Mouse (Mus musculus): ENCODE measurements at regions not wholly inside any gene's neighbourhood (a gene's known extent, or its start where the extent isn't known, plus 50 kb on each side); places are given as distances from the start of the nearest gene placed in this dataset.
"Not testable (repeated sequence)": the region's sequence is repeated elsewhere in the genome, so short reads cannot be mapped to it uniquely, and the experiment has no call there.

- H3K9ac ChIP-seq, result no peak overlapping the region
- H3K27ac ChIP-seq (ENCODE audit: low read depth, low read length), result no peak overlapping the region
- no peak overlapping the region for H3K4me3 ChIP-seq (ENCODE audit: low read depth, low read length)
- H3K4me1 ChIP-seq (ENCODE audit: insufficient read depth), result no peaks in the 10 kb centered on the region
- H3K4me2 ChIP-seq (ENCODE audit: low read depth), result no peak overlapping the region
- DNase-seq, result no peak
- no peaks in the 10 kb centered on the region for H3K27me3 ChIP-seq (ENCODE audit: insufficient read depth, low read length)
- no peaks in the 10 kb centered on the region for H3K36me3 ChIP-seq (ENCODE audit: insufficient read depth)
- no peaks in the 10 kb centered on the region for H3K9me3 ChIP-seq (ENCODE audit: low read length)
- no peak for TF ChIP-seq CTCF (IDR thresholded peaks at IDR 0.05; ENCODE audit: low read depth)
- no peak for ATAC-seq
- 69% methylated on average over 6 of the region's 6 CpGs for WGBS
Observed at GRCm38 (mm10) chr10:84260931-84261650, 179.3 kb downstream of the Nuak1 start.

GRCm38 (mm10) chr10:84262943-84263342 lies 177.5 kb downstream of the Nuak1 start:
- 86% methylated on average over 4 of the region's 4 CpGs for WGBS

GRCm38 (mm10) chr10:84285832-84286506 lies 154.4 kb downstream of the Nuak1 start:
- TF ChIP-seq CTCF (IDR thresholded peaks at IDR 0.05; ENCODE audit: low read depth), result no peak
- no peak overlapping the region for H3K4me3 ChIP-seq (ENCODE audit: low read depth, low read length)
- DNase-seq, result peak; percentile 72

More at GRCm38 (mm10) chr10:84262943-84263342, 177.5 kb downstream of the Nuak1 start:
- H3K27me3 ChIP-seq (ENCODE audit: insufficient read depth, low read length), result no peaks in the 10 kb centered on the region
- H3K4me2 ChIP-seq (ENCODE audit: low read depth), result no peak overlapping the region
- DNase-seq (no peak), ATAC-seq (no peak)
- no peaks in the 10 kb centered on the region for H3K9me3 ChIP-seq (ENCODE audit: low read length)
- no peak overlapping the region for H3K9ac ChIP-seq
- H3K4me1 ChIP-seq (ENCODE audit: insufficient read depth), result no peaks in the 10 kb centered on the region
- no peak for TF ChIP-seq CTCF (IDR thresholded peaks at IDR 0.05; ENCODE audit: low read depth)
- H3K4me3 ChIP-seq (ENCODE audit: low read depth, low read length), result no peak overlapping the region
- no peaks in the 10 kb centered on the region for H3K36me3 ChIP-seq (ENCODE audit: insufficient read depth)
- no peak overlapping the region for H3K27ac ChIP-seq (ENCODE audit: low read depth, low read length)

GRCm38 (mm10) chr10:84294422-84294821 lies 146.0 kb downstream of the Nuak1 start:
- Histone ChIP-seq H3K4me3 (ENCODE audit: low read depth, low read length) (no peak overlapping the region), H3K9me3 (ENCODE audit: low read length) (no peaks in the 10 kb centered on the region), H3K27ac (ENCODE audit: low read depth, low read length) (no peak overlapping the region), H3K4me1 (ENCODE audit: insufficient read depth) (no peaks in the 10 kb centered on the region), H3K9ac (no peak overlapping the region), H3K4me2 (ENCODE audit: low read depth) (no peak overlapping the region), H3K27me3 (ENCODE audit: insufficient read depth, low read length) (no peaks in the 10 kb centered on the region), H3K36me3 (ENCODE audit: insufficient read depth) (no peaks in the 10 kb centered on the region)
- TF ChIP-seq CTCF (IDR thresholded peaks at IDR 0.05; ENCODE audit: low read depth), result no peak
- WGBS, result 93% methylated on average over 4 of the region's 4 CpGs
- DNase-seq (no peak), ATAC-seq (no peak)

More at GRCm38 (mm10) chr10:84285832-84286506, 154.4 kb downstream of the Nuak1 start:
- no peaks in the 10 kb centered on the region for H3K9me3 ChIP-seq (ENCODE audit: low read length)
- no peak overlapping the region for H3K9ac ChIP-seq
- peak; percentile 76 for ATAC-seq
- no peak overlapping the region for H3K4me2 ChIP-seq (ENCODE audit: low read depth)
- H3K27ac ChIP-seq (ENCODE audit: low read depth, low read length), result peak overlapping the region; percentile 50; the same call in 1 of the 2 replicates
- H3K4me1 ChIP-seq (ENCODE audit: insufficient read depth), result no peaks in the 10 kb centered on the region
- no peaks in the 10 kb centered on the region for H3K27me3 ChIP-seq (ENCODE audit: insufficient read depth, low read length)
- WGBS, result 26% methylated on average over 6 of the region's 6 CpGs
- no peaks in the 10 kb centered on the region for H3K36me3 ChIP-seq (ENCODE audit: insufficient read depth)

GRCm38 (mm10) chr10:84296168-84296567 lies 144.2 kb downstream of the Nuak1 start:
- no peaks in the 10 kb centered on the region for H3K27me3 ChIP-seq (ENCODE audit: insufficient read depth, low read length)
- no peak overlapping the region for H3K9ac ChIP-seq
- no peak overlapping the region for H3K4me2 ChIP-seq (ENCODE audit: low read depth)
- no peaks in the 10 kb centered on the region for H3K9me3 ChIP-seq (ENCODE audit: low read length)
- no peaks in the 10 kb centered on the region for H3K36me3 ChIP-seq (ENCODE audit: insufficient read depth)
- no peaks in the 10 kb centered on the region for H3K4me1 ChIP-seq (ENCODE audit: insufficient read depth)
- no peak for ATAC-seq
- no peak overlapping the region for H3K27ac ChIP-seq (ENCODE audit: low read depth, low read length)
- 78% methylated on average over 3 of the region's 3 CpGs for WGBS
- DNase-seq, result no peak
- H3K4me3 ChIP-seq (ENCODE audit: low read depth, low read length), result no peak overlapping the region
- no peak for TF ChIP-seq CTCF (IDR thresholded peaks at IDR 0.05; ENCODE audit: low read depth)

- Histone ChIP-seq H3K4me2 (ENCODE audit: low read depth) (no peak overlapping the region), H3K9me3 (ENCODE audit: low read length) (no peaks in the 10 kb centered on the region), H3K4me1 (ENCODE audit: insufficient read depth) (no peaks in the 10 kb centered on the region), H3K27me3 (ENCODE audit: insufficient read depth, low read length) (no peaks in the 10 kb centered on the region), H3K4me3 (ENCODE audit: low read depth, low read length) (no peak overlapping the region), H3K9ac (no peak overlapping the region), H3K27ac (ENCODE audit: low read depth, low read length) (no peak overlapping the region), H3K36me3 (ENCODE audit: insufficient read depth) (no peaks in the 10 kb centered on the region)
- no peak for DNase-seq
- no peak for TF ChIP-seq CTCF (IDR thresholded peaks at IDR 0.05; ENCODE audit: low read depth)
- no peak for ATAC-seq
- WGBS, result 73% methylated on average over 2 of the region's 2 CpGs
Observed at GRCm38 (mm10) chr10:84301561-84301960, 138.8 kb downstream of the Nuak1 start.

GRCm38 (mm10) chr10:84302821-84303520 lies 137.4 kb downstream of the Nuak1 start:
- TF ChIP-seq CTCF (IDR thresholded peaks at IDR 0.05; ENCODE audit: low read depth), result no peak
- 78% methylated on average over 7 of the region's 7 CpGs for WGBS
- no peaks in the 10 kb centered on the region for H3K27me3 ChIP-seq (ENCODE audit: insufficient read depth, low read length)
- no peak overlapping the region for H3K4me3 ChIP-seq (ENCODE audit: low read depth, low read length)
- no peak overlapping the region for H3K27ac ChIP-seq (ENCODE audit: low read depth, low read length)
- H3K36me3 ChIP-seq (ENCODE audit: insufficient read depth), result no peaks in the 10 kb centered on the region
- no peaks in the 10 kb centered on the region for H3K4me1 ChIP-seq (ENCODE audit: insufficient read depth)
- no peaks in the 10 kb centered on the region for H3K9me3 ChIP-seq (ENCODE audit: low read length)
- DNase-seq, result no peak
- H3K9ac ChIP-seq, result no peak overlapping the region
- no peak for ATAC-seq
- H3K4me2 ChIP-seq (ENCODE audit: low read depth), result no peak overlapping the region

GRCm38 (mm10) chr10:84308746-84309145 lies 131.7 kb downstream of the Nuak1 start:
- H3K9me3 ChIP-seq (ENCODE audit: low read length); H3K36me3 ChIP-seq (ENCODE audit: insufficient read depth); ATAC-seq; H3K4me1 ChIP-seq (ENCODE audit: insufficient read depth); H3K27me3 ChIP-seq (ENCODE audit: insufficient read depth, low read length); H3K4me3 ChIP-seq (ENCODE audit: low read depth, low read length); DNase-seq; H3K27ac ChIP-seq (ENCODE audit: low read depth, low read length); H3K4me2 ChIP-seq (ENCODE audit: low read depth); H3K9ac ChIP-seq: not testable (repeated sequence)
- 94% methylated on average over 17 of the region's 17 CpGs for WGBS

All from forebrain, postnatal 0 days (tissue).